Mouse (Mus musculus): ENCODE measurements around the gene Arid5b.

The Arid5b gene

GRCm38 (mm10) chr10:68278632-68279361 lies at the start of gene Arid5b:
TSS of gene Arid5b (minus strand) at chr10:68278740.
- peak; percentile 82 for DNase-seq

- DNase-seq: no peak
These were observed 46.8 kb upstream of the Arid5b start for GRCm38 (mm10) chr10:68325378-68325777.

DNA sequence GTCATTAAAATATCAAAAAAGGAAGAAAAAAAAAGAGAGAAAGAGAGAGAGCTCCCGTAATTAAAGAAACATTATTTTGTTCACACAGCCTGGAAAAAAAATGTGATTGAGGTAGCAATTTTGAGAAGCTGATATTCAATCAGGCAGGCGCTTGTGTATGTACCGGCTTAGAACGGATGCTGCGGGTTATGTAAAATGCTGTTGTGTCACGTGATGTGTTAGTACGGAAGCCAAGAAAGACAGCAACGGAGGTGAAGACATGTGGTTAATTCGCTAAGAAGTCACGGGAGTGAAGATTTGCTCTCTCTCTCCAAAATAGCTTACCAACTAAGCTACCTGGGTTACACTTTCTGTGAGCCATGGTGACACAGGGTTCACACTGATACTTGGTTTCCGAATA lies 45.5 kb upstream of the Arid5b start:
- no peak for DNase-seq

- no peak for DNase-seq
These were observed 44.6 kb upstream of the Arid5b start for GRCm38 (mm10) chr10:68323167-68323566.

GRCm38 (mm10) chr10:68320986-68321385 lies 42.4 kb upstream of the Arid5b start:
- DNase-seq: no peak

GRCm38 (mm10) chr10:68320496-68320895 lies 42.0 kb upstream of the Arid5b start:
- no peak for DNase-seq

DNA sequence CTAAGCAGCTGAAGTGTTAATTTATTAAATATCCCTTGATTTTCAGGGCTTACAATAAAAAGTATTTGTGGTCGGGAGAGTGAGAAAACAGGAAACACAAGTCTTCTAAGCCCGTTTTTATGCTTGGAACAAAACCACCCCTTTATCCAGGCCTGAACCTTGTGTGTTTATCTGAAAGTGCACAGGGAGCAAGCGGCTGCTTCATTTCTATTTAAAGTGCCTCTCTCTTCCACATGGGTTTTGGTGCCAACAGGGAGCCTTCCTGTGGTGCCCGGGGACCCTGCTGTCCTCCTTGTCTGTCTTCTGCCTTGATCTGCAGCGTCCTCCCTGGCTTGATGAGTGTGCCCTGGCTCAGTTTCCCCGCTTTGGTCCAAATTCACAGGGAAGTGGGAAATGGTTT lies 40.9 kb upstream of the Arid5b start:
- DNase-seq: no peak

- no peak for DNase-seq
These were observed 40.0 kb upstream of the Arid5b start for GRCm38 (mm10) chr10:68318438-68318979.

GRCm38 (mm10) chr10:68312734-68313133 lies 34.2 kb upstream of the Arid5b start:
- DNase-seq: no peak

- no peak for DNase-seq
These were observed 22.5 kb upstream of the Arid5b start for GRCm38 (mm10) chr10:68301013-68301412.

- DNase-seq: no peak
These were observed 10.9 kb upstream of the Arid5b start for GRCm38 (mm10) chr10:68289465-68289864.

DNA sequence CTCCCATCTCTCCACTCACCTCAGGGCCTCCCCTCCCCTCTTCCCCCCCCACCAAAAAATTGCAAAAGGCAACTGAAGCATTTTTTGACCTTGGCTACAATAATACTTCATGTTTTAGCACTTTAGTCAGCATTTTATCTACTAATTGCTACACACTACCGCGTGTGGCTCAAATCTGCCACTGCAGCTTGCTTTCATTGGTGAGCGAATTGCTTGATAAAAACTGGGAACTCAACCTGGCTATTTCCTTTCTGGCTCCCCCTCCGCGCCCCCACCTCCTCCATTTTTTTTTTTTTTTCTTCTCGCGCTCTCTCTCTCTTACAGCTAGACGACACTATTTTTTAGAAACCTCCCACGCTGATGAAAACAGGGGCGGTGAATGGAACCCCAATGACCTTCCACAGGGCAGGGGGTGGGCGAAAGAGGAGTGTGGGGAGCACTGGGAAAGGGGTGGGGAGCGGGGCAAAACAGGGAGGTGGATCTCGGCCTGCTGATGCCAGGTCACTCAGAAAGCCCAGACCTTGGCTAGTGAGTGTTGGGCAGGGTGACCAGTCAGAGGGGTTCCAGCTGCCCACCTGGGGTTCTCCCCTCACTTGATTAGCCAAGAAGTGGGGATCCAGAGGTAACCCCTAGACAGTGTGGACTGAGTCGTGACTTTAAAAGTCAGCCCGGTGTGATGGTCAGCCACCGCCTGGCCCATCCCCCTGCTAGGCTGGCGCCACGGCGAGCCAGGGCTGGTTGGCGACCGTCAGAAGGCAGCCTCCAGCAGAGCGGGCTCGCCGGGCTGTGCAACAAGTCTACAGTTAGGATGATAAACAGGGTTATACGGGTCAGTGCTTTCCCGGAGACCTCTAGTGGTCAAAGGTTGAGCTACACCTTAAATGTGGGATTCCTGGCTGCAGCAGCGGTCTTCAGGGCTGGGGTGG lies 4.2 kb upstream of the Arid5b start:
- DNase-seq: peak; percentile 92

- DNase-seq: peak; percentile 42
These were observed 3.2 kb upstream of the Arid5b start for GRCm38 (mm10) chr10:68281775-68282106.

- peak; percentile 55 for DNase-seq
These were observed 2.7 kb upstream of the Arid5b start for GRCm38 (mm10) chr10:68281076-68281774.

DNA sequence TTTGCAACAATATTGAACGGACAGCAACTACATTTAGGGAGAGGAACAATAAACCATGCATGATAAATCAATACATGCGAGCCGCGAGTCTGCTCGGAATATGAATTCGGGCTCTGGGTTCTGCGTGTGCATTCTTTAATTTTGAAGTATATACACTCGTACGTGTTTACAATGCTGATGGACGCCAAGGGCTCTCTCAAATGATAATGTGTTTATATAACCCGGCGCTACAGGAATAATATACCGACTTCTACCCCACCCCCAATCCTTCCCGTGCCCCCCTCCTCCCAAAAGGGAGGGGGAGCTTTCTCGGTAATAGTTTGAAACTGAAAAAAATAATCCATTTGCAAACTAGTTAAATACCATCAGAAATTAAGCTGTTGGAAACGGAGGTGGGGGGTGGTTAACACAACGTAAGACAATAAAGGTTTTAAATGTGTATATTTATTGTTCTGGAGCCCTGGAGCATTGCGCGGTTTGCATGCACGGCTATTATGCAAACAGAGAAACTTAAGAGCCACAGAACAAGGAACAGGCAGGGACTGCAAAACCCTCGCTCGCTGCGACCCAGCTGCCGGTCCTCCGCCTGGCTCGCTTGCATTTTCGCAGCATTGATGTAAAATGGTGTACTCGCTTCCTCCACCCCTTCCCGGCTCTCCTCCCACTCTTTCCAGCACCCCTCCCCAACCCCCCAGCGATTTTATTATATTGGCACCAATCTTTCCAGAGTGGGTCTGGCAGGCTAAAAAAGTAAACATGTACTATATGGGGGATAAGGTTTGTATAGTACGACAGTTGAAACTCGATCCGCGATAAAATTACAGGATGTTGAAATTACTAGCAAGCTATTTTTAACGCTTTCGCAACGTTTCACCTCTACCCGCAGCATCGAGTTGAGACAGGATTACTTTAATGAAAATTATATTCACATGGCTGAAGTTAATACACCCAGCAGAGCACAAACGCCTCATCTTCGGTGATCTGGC lies 1.3 kb upstream of the Arid5b start:
- DNase-seq: peak; percentile 84

- peak; percentile 70 for DNase-seq
These were observed 829 bp downstream of the Arid5b start for GRCm38 (mm10) chr10:68277671-68278151.

DNA sequence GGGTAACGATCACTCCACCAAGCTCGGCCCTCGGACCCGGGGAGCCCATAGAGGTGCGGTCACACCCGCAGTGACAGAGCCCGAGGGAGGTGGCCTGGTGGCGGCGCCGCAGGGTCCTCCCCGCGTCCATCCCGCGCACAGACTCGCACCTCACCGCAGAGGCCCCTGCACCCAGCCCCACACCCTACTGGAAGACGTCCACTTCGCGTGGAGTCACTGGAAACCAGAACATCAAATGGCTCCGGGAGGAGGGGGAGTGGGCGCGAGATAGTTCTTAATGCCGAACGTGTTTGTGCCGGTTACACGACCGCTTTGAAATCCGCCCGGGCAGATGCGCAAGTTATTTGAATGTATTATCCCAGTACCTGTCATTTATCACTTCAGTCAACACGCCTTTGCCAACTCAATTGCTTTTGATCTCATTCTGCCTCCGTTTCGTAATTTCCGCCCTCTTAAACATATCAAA lies 1.5 kb downstream of the Arid5b start:
- peak; percentile 80 for DNase-seq

DNA sequence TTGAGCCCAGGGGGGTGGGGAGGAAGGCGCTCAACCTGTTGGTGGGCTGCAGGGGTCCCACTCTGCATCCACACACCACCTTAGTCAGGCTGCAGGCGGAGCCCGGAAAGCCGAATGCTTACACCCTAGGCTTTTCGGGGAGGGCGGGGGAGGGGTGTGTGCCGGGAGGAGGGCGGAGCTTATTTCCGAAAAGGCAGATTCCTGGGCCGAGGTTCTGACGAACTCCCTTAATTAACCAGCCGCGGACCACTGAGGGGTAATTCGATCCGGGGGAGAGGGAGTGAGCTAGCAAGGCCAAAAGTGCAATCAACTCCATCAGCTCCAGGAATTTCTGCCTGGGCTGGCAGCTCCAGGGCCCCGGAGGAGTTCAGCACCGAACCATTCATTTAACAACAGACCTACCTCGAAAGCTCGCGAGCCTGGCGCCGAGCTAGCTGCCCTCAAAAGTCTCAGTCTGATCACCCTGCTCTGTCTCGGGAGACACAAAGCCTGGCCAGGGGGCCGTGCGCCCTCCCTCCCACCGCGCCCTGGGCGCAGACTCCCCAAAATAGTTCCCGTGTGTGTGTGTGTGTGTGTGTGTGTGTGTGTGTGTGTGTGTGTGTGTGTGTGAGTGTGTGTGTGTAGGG lies 2.1 kb downstream of the Arid5b start:
- DNase-seq: peak; percentile 84

- DNase-seq: peak; percentile 63
These were observed 3.4 kb downstream of the Arid5b start for GRCm38 (mm10) chr10:68274900-68275760.

DNA sequence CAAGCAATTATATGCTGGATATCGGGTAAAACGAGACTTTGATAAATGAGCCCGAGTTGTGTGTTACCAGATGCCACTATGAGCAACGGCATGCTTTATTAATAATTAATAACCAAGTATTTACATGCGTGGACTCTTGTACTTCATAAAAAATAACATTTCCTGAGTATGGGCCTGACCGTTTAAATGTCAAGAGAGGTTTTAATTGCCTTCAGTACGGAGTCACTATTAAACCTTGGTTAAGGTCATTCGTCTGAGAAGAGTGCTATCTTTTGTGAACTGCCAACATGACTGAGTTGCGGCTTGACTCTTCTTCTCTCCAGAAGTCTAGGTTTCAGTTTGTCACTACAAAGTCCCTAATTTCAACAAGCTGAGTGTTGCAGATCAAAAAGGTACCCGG lies 8.8 kb downstream of the Arid5b start:
- DNase-seq: no peak
